Mouse (Mus musculus): Measurements from ENCODE around the gene Scarb1. TPM values are rescaled to one million over a fixed set of nuclear protein-coding genes. Genes with fewer than 3 reads are reported as not detected.
A peak's percentile ranks its signal among the peaks of the same experiment; 100 is the strongest.

The Scarb1 gene
- polyA plus RNA-seq, 1 experiment from 2014 or later, result 64.9 TPM

GRCm38 (mm10) chr5:125331094-125331493 lies 9.8 kb downstream of the Scarb1 start:
- Histone ChIP-seq H3K4me1 (ENCODE audit: insufficient read depth, low read depth, low read length) (peaks cover 3% of the 10 kb centered on the region; the same call in 1 of the 2 replicates), H3K4me2 (replicated peaks; ENCODE audit: low read depth, low read length) (no peak overlapping the region), H3K27ac (ENCODE audit: low read length) (no peak overlapping the region), H3K9ac (replicated peaks; ENCODE audit: low read depth) (no peak overlapping the region), H3K36me3 (ENCODE audit: insufficient read depth, low read length) (no peaks in the 10 kb centered on the region), H3K9me3 (ENCODE audit: low read length) (no peaks in the 10 kb centered on the region), H3K4me3 (ENCODE audit: low read depth, low read length) (no peak overlapping the region), H3K27me3 (replicated peaks; ENCODE audit: insufficient read depth, low read length) (no peaks in the 10 kb centered on the region)
- TF ChIP-seq EP300 (IDR thresholded peaks at IDR 0.05) (no peak), CTCF (IDR thresholded peaks at IDR 0.05) (no peak)
- WGBS, result 62% methylated on average over 3 of the region's 3 CpGs
- ATAC-seq (peak; percentile 37; the same call in 1 of the 2 replicates), DNase-seq (ENCODE audit: low spot score) (no peak)

DNA sequence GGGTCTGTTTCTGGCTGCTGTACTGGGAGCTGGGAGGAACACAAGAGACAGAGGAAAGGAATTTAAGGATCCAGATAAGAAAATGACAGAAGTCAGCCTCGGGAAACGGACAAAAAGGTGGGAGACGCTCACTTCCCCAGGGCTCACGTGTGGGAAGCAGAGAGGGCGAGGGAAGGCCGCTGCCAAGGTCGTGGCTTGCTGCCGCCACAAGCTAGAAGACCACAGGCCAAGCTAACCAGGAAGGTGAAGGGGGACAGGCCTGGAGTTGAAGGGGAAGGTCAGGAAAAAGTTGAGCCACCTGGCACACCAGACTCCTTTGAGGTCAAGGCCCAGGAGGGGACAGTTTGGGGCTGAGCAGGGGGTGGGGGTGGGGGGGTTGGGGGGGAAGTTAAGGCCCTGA lies 10.2 kb downstream of the Scarb1 start:
- TF ChIP-seq CTCF (IDR thresholded peaks at IDR 0.05) (no peak), EP300 (IDR thresholded peaks at IDR 0.05) (no peak)
- Histone ChIP-seq H3K27ac (ENCODE audit: low read length) (no peak overlapping the region), H3K4me1 (ENCODE audit: insufficient read depth, low read depth, low read length) (peaks cover 3% of the 10 kb centered on the region; the same call in 1 of the 2 replicates), H3K27me3 (replicated peaks; ENCODE audit: insufficient read depth, low read length) (no peaks in the 10 kb centered on the region), H3K4me2 (replicated peaks; ENCODE audit: low read depth, low read length) (no peak overlapping the region), H3K9me3 (ENCODE audit: low read length) (no peaks in the 10 kb centered on the region), H3K4me3 (ENCODE audit: low read depth, low read length) (no peak overlapping the region), H3K9ac (replicated peaks; ENCODE audit: low read depth) (no peak overlapping the region), H3K36me3 (ENCODE audit: insufficient read depth, low read length) (no peaks in the 10 kb centered on the region)
- WGBS, result 50% methylated on average over 8 of the region's 8 CpGs
- ATAC-seq (no peak), DNase-seq (ENCODE audit: low spot score) (no peak)

GRCm38 (mm10) chr5:125330191-125330590 lies 10.7 kb downstream of the Scarb1 start:
- Histone ChIP-seq H3K27ac (ENCODE audit: low read length) (no peak overlapping the region), H3K27me3 (replicated peaks; ENCODE audit: insufficient read depth, low read length) (no peaks in the 10 kb centered on the region), H3K36me3 (ENCODE audit: insufficient read depth, low read length) (no peaks in the 10 kb centered on the region), H3K9me3 (ENCODE audit: low read length) (no peaks in the 10 kb centered on the region), H3K9ac (replicated peaks; ENCODE audit: low read depth) (no peak overlapping the region), H3K4me3 (ENCODE audit: low read depth, low read length) (no peak overlapping the region), H3K4me1 (ENCODE audit: insufficient read depth, low read depth, low read length) (peaks cover 3% of the 10 kb centered on the region; the same call in 1 of the 2 replicates), H3K4me2 (replicated peaks; ENCODE audit: low read depth, low read length) (no peak overlapping the region)
- 73% methylated on average over 9 of the region's 9 CpGs for WGBS
- DNase-seq (ENCODE audit: low spot score) (no peak), ATAC-seq (no peak)
- TF ChIP-seq EP300 (IDR thresholded peaks at IDR 0.05) (no peak), CTCF (IDR thresholded peaks at IDR 0.05) (no peak)

DNA sequence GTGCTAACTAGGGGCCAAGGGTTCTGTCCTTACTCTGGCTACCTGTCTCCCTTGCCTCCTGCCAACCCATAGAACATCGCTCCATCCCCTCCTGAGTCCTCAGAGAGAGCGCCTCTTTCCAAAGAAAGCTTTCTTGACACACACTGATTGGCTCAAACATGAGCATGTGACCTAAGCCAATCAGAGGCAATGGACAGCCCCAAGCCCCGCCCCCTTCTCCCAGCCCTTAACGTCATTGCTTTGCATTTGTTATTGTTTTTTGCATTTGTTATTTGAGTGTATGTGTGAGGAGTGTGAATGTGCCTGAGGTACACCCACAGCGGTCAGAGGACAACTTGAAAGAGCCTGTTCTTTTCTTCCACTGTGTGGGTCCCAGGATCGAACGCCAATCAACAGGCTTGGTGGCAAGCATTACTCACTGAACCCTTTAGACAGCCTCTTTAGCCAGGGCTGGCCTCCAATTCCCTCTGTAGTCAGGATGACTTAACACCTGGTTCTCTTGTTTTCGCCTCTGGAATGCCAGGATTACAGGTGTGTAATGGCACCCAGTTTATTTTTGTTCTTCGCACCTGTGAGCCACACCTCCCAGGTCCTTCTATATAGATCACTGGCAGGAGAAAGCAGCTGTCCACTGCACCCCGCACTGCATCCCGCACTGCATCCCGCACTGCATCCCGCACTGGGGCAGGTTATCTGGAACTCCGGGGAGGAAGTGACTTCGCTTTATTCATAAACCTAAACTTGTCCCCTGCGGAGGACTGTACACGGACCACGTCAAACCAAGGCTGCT lies 13.1 kb downstream of the Scarb1 start:
- Histone ChIP-seq H3K9me3 (ENCODE audit: low read length) (no peaks in the 10 kb centered on the region), H3K4me1 (ENCODE audit: insufficient read depth, low read depth, low read length) (no peaks in the 10 kb centered on the region; the same call in 1 of the 2 replicates), H3K9ac (replicated peaks; ENCODE audit: low read depth) (no peak overlapping the region), H3K4me3 (ENCODE audit: low read depth, low read length) (no peak overlapping the region), H3K27me3 (replicated peaks; ENCODE audit: insufficient read depth, low read length) (no peaks in the 10 kb centered on the region), H3K4me2 (replicated peaks; ENCODE audit: low read depth, low read length) (no peak overlapping the region; the same call in 1 of the 2 replicates), H3K27ac (ENCODE audit: low read length) (no peak overlapping the region), H3K36me3 (ENCODE audit: insufficient read depth, low read length) (no peaks in the 10 kb centered on the region)
- peak; percentile 58 for DNase-seq (ENCODE audit: low spot score)
- WGBS, result 64% methylated on average over 18 of the region's 18 CpGs
- TF ChIP-seq EP300 (IDR thresholded peaks at IDR 0.05) (no peak), CTCF (IDR thresholded peaks at IDR 0.05) (no peak)
- ATAC-seq, result peak; percentile 58; the same call in 1 of the 2 replicates

DNA sequence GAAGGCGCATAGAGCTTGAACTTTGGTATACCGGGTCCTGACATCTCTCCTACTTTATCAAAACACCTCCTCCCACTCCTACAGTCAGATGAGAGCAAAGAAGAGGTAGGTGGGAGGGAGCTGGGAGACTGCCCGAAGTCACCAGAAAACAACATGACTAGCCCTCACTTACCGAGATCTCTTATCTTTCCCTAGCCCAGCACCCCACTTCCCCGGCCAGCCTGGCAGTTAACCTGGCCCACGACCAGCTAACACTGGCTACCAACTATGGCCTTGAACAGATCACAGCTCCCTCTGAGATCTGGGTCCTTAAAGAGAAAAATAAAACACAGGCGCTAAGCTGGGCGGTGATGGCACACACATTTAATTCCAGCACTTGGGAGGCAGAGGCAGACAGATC lies 14.5 kb downstream of the Scarb1 start:
- H3K27me3 ChIP-seq (replicated peaks; ENCODE audit: insufficient read depth, low read length), result no peaks in the 10 kb centered on the region
- no peaks in the 10 kb centered on the region for H3K4me1 ChIP-seq (ENCODE audit: insufficient read depth, low read depth, low read length)
- DNase-seq (ENCODE audit: low spot score), result no peak
- no peaks in the 10 kb centered on the region for H3K9me3 ChIP-seq (ENCODE audit: low read length)
- no peaks in the 10 kb centered on the region for H3K36me3 ChIP-seq (ENCODE audit: insufficient read depth, low read length)
- 67% methylated on average over 8 of the region's 8 CpGs for WGBS
- no peak overlapping the region for H3K4me3 ChIP-seq (ENCODE audit: low read depth, low read length)
- no peak overlapping the region for H3K27ac ChIP-seq (ENCODE audit: low read length)
- no peak for ATAC-seq
- no peak overlapping the region for H3K4me2 ChIP-seq (replicated peaks; ENCODE audit: low read depth, low read length)
- H3K9ac ChIP-seq (replicated peaks; ENCODE audit: low read depth), result no peak overlapping the region
- TF ChIP-seq CTCF (IDR thresholded peaks at IDR 0.05), result no peak
- TF ChIP-seq EP300 (IDR thresholded peaks at IDR 0.05), result no peak

DNA sequence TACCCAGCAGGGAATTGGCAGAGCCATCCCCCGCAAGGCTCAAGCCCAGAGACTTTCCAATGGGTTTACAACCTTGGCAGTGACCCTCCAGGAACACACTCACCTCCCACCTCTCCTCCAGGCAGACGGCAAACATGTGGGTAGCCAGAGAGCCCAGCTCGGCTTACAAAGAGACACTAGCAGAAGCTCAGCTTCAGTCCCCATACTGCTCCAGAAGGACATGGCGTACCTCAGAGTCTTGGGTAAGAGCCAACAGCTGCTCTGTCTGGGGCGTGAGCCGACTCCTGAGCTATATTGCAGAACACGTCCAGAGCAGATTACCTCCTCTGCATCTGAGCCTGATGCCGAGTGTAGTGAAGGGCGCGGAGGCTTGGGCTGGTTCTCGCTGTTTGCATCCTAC lies 15.0 kb downstream of the Scarb1 start:
- no peak overlapping the region for H3K4me2 ChIP-seq (replicated peaks; ENCODE audit: low read depth, low read length)
- 64% methylated on average over 11 of the region's 11 CpGs for WGBS
- no peak overlapping the region for H3K4me3 ChIP-seq (ENCODE audit: low read depth, low read length)
- no peak overlapping the region for H3K9ac ChIP-seq (replicated peaks; ENCODE audit: low read depth)
- H3K9me3 ChIP-seq (ENCODE audit: low read length), result no peaks in the 10 kb centered on the region
- no peaks in the 10 kb centered on the region for H3K36me3 ChIP-seq (ENCODE audit: insufficient read depth, low read length)
- TF ChIP-seq EP300 (IDR thresholded peaks at IDR 0.05), result no peak
- no peak for TF ChIP-seq CTCF (IDR thresholded peaks at IDR 0.05)
- no peaks in the 10 kb centered on the region for H3K4me1 ChIP-seq (ENCODE audit: insufficient read depth, low read depth, low read length)
- ATAC-seq (no peak), DNase-seq (ENCODE audit: low spot score) (no peak)
- H3K27me3 ChIP-seq (replicated peaks; ENCODE audit: insufficient read depth, low read length), result no peaks in the 10 kb centered on the region
- no peak overlapping the region for H3K27ac ChIP-seq (ENCODE audit: low read length)

Measured in lung, postnatal 0 days (tissue).